Mouse (Mus musculus): Measurements from ENCODE around the gene Itih4.

DNA sequence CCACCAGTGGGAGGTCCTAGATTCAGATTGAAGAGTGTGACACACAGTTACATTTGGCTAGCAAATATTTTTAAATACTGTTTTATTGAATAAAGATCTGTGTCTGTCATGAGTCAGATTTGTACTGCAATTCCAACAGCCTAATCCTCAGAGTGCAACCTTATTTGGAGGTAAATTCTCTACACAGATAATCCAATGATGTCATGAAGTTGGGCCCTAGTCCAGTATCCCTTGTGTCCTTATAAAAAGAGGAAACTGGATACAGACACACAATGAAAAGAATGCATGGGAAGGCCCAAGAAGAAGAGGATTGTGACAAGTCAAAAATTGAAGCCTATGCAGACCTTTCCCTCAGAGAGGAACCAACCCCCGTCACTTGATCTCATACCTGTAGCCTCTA, 30.2 kb downstream of the Itih4 start:
- no peak for TF ChIP-seq EP300 (IDR thresholded peaks at IDR 0.05; ENCODE audit: insufficient read depth, low read depth, low read length)
- TF ChIP-seq CTCF (IDR thresholded peaks at IDR 0.05; ENCODE audit: low read depth, low read length) = no peak
